Mouse (Mus musculus): ENCODE results near the gene Tbc1d9b.

Tbc1d9b gene

DNA sequence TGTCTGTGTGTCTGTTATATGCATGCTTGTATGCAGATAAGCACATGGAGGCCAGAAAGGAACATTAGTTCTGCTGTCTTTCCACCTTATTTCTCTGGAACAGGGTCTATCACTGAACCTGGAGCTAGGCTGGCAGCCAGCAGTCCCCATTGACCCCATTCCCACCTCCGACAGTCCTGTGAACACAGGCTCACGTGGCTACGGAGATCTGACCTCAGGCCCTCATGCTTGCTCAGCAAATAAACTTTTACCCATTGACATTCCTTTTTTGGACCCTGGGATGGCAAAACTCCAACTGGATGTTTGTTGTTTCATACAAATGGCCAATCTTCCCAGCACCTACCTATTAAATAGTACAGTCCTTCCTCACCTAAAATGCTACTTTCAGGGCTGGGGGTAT lies 45.2 kb downstream of the Tbc1d9b start:
- DNase-seq (ENCODE audit: low spot score in 2 of 2): no peak

DNA sequence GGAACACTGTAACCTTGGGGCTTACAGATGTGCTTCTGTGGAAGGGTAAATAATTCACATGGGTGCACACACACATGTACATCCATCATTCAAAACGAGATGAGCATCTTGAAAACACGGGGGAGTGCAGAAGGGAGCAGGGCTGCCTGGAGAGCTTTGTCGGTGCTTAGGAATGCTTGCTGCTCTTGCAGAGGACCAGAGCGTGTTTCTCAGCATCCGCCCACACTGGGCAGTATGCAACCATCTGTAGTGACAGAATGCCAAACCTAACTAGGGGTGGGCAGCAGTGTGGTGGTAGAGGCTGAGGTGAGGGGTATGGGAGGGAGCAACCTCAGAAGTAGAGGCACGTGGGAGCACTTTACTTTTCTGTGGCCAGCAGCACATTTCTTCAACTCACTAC lies 45.9 kb downstream of the Tbc1d9b start:
- no peak for DNase-seq (ENCODE audit: low spot score in 2 of 2)

DNA sequence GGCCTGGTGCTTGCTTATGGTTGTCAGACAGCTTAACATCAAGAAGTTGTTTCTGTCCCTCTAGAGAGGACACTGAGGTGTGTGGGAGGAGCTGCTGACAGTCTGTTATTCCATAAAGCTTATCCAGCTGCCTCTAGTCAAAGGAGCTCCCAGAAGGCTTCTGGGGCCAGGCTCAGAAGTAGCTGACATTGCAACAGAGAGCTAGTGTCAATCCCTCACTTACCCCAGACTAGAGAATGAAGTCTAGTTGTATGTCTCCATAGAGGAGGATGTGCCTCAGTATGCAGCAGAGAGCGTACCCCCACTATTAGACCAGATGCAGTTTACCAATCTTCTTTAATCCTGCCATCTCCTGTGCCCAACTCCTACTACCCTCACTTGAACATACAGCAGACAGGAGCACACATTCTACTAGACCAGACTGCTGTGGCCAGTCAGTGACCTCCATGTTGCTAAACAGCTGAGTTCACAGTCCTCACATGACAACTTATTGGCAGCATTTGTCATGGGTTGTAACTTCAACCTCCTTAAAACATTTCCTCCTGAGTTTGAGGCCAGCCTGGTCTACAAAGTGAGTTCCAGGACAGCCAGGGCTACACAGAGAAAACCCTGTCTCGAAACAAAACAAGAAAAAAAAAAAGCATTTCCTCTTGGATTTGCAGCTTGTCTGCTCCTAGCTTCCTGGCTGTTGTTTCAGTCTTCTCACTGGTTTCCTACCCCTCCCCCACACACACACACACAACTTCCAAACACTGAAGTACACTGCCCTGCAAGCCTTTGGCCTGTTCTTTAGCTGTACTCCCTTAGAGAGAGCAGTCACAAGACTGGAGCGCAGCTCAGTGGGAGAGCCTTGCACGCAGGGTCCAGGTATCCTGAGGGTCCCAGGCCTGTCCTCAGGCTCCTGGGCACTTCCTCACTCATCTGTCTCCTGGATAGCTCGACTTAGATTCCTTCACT lies 47.6 kb downstream of the Tbc1d9b start:
- no peak for DNase-seq (ENCODE audit: low spot score in 2 of 2)

DNA sequence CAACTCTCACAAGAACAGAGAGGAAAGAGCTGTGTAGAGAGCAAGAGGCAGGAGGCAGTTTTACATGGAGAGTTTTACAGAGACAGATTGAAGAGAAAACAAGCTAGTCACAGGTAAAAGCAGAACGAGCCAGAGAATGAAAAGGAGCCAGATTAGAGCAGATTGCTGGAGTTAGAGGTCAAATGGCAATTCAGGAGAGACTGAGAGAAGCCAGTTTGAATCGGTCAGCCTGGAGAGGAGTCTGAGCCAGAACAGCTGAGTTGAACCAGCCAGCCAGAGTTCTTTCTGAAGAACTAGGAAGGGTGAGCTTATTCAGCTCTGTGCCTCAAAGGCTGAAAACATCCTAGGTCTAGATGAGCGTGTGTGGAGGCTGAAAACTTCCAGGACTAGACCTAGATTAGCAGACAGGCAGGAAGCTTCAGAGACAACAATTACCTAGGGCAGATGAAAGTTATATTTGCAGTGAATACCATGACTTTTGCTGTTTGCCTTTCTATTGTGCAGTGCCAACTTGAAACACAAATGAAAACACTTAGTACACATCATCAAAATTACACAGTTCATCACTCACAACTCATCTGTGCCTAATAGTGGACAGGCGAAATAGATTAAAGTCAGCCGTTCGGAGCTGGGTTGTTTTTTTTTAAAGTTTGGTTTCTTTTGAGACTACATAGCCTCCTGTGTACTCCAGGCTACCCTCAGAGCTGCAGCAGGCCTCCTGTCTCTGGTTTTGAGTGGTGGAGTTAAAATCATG lies 49.5 kb downstream of the Tbc1d9b start:
- no peak for DNase-seq (ENCODE audit: low spot score in 2 of 2)

DNA sequence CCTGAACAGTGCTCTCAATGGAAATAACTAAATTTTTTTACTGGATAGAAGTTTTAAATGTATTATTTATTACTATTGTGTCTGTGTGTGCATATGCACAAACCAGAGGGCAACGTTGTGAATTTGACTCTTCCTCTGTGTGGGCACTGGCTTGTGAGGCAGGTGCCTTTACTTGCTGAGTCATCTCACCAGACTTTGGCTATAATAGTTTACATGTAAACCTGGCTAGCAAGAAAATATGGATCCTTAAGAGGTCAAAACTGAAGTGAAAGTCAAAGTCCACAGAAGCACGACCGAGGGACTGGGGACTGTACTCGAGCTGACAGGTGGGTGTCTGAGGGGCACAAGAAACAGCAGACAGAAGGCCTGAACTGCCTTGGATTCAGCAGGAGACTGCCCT lies 51.5 kb downstream of the Tbc1d9b start:
- no peak for DNase-seq (ENCODE audit: low spot score in 2 of 2)

DNA sequence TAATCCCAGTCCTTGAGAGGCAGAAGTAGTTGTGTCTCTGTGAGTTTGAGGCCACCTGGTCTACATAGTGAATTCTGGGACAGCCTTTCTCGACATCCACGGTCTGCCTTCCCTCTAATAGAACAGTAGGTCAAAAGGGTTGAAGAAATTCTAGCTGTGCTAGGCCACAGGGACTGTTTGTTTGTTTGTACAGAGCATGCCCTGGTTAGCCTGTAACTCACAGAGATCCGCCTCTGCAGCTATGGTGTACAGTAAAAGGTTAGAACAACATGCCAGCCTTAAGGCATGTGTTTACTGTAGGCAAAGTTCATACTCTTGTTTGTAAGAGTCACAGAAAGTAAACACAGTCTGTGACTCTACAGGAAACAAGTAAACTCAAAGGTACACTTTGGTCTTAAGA lies 53.6 kb downstream of the Tbc1d9b start:
- no peak for DNase-seq (ENCODE audit: low spot score in 2 of 2)

DNA sequence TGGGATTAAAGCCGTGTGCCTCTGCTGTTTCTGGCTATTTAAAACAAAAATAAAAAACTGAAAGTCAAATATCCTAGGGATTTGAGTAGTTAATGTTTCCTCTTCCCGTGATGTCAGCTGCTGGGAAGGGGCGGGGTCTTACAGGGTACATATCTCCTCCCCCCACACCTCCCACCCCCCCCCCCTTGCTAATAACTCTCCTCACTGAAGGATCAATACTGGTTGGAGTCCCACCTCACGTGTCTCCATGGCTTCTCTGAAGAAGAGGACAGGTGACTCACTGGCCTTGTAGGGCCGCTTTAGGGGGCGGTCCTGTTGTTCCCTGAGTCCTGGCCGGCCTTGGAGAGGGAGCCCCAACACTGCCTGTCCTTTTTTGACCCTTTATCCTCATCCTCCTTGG lies 57.5 kb downstream of the Tbc1d9b start:
- DNase-seq (ENCODE audit: low spot score in 2 of 2): no peak

DNA sequence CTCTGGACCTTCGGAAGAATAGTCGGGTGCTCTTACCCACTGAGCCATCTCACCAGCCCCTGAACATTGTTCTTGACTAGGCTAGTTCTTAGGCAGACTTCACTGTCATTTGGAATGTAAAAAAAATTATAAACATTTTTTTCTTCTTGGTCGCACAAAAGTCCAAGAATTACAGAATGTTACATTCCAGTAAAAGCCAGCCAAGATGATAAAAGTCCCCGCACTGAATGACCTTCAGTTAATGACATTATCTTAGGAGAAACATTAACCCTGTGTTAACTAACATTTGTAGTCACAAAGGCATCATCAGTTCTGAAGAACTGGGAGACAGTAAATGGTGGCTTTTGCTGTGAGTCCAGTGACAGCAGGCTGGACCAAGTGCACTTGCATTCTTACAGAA lies 59.2 kb downstream of the Tbc1d9b start:
- no peak for DNase-seq (ENCODE audit: low spot score in 2 of 2)

DNA sequence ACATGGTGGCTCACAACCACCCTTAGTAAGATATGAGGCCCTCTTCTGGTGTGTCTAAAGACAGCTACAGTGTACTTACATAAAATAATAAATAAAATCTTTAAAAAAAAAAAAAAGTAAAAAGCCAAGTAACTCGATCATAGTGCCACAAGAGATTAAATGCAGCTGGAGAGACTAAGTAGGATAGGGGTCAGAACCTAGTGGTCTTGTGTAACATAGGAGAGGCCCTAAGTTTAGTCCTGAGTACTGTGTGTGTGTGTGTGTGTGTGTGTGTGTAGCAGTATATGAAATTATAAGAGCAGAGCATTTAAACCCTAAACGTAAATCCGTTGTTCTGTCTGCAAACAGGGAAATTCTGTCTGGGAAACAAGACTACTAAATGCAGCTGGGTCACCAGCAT lies 61.1 kb downstream of the Tbc1d9b start:
- no peak for DNase-seq (ENCODE audit: low spot score in 2 of 2)

DNA sequence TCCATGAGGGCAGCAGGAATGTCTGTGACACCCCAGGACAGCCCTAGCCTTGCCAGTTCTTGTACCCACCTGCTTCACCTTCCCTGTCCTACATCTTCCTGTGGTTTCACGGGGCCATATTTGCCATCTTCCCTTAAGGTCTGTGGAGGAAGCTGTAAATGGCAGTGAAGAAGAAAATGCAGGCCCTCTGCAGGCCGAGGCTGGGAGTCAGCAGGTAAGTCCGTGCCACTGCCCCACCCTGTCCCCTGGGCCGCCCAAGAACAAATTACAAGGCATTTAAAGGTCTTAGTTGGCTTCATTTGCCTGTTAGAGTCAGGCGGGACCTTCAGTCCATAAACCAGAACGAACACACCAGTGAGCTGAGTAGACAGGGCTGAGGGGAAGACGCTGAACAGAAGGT lies 62.9 kb downstream of the Tbc1d9b start:
- DNase-seq (ENCODE audit: low spot score in 2 of 2): no peak

DNA sequence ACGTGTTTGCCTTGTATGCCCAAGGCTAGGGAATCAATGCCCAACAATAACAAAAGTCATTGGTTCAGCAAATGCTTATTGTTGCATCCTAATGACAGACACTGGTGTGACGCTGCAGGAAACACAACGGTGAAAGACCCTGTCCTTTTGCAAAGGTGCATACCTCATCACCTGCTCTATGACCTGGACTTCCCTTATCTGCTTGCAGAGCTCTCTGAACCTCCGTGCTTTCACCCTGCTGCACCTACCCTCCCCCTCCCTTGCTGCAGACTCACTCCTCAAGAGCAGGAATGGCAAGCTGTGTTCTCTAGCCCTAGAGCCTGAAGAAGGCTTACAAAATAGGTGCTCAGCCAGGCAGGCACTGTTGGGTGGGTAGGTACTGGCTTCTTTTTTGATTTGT lies 63.6 kb downstream of the Tbc1d9b start:
- DNase-seq (ENCODE audit: low spot score in 2 of 2): no peak

DNA sequence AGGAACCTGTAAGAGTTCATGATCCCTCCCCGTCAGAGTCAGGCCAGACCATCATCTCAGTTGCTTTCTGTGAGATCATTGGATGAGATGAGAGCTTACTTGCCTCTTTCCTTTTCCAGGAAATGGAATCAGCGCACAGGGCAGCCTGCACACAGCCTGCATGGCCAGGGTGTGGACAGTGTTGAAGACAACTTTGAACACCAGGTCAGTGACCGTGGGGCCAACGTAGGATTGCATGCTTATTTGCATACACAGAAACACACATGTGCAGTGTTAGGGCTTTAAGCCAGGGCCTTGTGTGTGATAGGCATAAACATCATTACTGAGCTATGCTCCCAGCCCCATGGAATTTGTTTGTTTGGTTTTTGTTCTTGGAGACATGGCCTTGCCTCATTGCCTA lies 66.3 kb downstream of the Tbc1d9b start:
- DNase-seq (ENCODE audit: low spot score in 2 of 2): no peak

DNA sequence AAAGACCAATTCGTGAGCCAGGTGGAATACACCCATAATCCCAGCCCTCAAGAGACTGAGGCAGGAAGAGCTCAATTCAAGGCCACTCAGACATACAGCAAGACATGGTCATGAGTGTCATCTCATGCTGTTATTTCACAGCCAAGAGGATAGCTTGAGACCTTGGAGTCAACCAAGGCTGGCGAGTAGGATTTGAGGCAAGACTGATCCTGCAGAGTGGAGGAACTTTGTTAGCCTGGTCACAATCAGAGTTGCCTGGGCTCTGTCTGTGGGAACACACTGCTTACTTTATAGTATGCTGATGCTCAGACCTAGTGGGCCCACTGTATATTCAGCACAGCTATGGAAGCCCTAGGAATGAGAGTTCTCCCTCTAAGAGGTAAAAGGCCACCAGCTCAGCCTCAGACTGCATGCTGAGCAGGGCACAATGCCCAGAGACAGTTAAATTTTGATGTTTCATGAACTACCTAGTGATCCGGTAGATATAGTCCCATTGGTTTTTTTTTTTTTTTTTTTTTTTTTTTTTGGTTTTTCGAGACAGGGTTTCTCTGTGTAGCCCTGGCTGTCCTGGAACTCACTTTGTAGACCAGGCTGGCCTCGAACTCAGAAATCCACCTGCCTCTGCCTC lies 67.1 kb downstream of the Tbc1d9b start:
- no peak for DNase-seq (ENCODE audit: low spot score in 2 of 2)

DNA sequence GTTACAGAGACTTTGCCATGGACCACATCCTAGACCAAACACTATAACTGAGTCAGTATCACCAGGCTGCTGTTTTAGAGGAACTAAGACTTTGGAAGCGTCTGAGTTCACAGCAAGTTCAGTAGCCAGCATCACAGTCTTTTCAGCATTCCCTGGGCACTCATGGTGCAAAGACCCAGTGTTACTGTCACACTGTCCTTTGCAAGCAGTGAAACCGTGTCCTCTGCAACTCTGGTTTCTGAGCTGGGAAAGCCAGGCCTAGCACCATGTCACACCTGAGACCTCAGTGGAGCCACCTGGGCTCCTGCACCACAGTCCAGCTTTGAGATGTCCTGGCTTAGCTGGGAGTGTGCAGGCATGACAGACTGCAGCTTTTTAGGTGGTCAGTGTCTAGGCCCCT lies 67.7 kb downstream of the Tbc1d9b start:
- DNase-seq (ENCODE audit: low spot score in 2 of 2): no peak

DNA sequence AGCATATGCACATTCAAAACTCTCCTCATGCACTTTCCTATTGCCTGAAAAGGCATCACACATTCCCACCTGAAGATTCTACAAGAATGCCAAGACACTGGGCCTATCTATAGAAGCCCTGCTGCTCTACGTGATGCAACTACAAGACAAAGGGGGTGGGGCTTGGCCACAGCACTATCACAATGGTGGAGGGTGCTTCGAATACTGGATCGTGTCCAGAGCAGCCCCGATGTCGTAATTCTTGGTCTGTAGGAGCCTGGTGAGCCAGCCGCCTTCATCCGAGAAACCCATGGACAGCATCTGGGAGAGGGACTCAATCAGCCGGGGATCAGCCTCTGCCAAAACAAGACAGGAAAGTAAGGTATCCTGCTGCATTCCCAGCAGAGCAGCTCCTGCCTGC lies 69.4 kb downstream of the Tbc1d9b start:
- no peak for DNase-seq (ENCODE audit: low spot score in 2 of 2)

DNA sequence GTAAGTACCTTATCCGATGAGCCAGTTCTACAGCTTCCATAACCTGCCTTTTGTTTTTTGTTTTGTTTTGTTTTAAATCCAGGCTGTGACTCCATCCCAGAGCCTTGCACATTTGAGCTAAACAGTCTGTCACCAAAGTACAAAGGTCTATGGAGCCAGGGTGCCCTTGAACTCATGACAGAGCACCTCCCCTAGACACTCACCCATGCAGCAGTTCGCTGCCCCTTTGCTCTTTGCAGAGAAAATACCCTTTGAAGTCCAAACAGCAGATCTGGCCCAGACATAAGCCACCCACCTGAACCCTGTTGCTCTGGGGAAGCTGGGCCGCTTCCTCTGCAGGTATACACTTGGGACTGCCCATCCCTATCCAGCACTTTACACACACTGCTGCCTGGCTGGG lies 70.4 kb downstream of the Tbc1d9b start:
- DNase-seq (ENCODE audit: low spot score in 2 of 2): no peak

DNA sequence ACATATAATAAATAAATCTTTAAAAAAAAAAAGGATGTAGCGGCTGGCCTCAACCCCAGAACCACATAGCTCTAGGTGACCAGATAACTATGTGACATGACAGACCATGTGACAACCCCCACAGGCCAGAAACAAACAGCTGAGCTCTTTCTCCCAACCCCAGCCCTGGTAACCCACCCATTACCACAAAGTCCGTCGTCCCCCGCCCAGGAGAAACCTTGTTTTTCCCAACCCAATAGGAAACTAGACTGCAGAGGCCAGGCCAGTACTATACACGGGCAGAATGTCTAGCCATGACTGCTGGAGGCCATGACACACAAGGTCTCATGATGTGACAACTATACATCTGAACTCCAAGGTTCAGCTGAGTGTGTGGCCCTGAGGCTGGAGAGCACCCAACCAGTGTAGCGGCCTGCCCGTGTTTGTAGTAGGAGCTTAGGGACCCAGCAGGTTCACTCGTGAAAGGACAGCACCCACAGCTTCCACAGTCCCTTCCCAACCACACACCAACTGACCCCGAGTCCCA lies 72.2 kb downstream of the Tbc1d9b start:
- no peak for DNase-seq (ENCODE audit: low spot score in 2 of 2)

DNA sequence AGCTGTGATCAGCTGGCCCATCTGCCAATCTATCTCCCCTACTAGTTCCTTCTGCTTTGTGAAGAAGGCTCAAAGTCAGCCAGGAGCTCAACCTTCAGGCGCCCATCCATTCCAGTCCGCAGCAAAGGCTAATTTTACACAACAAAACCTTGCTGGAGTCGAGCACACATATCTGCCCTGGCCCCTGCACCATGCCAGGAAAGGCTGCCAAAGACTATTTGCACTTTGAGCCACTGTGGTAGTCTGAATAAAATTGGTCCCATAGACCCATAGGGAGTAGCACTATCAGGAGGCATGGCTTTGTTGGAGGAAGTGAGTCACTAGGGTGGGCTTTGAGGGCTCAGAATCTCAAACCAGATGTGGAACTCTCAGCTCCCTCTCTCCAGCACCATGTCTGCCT lies 74.2 kb downstream of the Tbc1d9b start:
- no peak for DNase-seq (ENCODE audit: low spot score in 2 of 2)

DNA sequence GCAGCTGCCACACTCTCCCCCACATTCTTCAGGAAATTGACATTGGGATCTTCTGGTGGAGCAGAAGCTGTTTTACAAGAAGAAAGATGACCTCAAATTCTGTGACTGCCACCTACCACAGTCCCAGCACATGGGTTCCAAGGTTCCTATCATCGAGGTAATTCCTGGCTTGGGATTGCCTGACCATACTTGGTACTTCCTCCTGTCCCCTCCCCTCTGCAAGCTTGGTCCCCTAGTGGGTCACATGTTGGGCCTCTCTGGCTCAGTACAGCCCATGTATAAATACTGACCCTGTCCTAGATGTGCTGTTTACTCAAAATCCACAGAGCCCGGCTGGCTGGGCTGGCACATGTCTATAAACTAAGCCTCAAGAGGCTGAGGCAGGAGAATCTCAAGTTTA lies 74.8 kb downstream of the Tbc1d9b start:
- DNase-seq (ENCODE audit: low spot score in 2 of 2): no peak

DNA sequence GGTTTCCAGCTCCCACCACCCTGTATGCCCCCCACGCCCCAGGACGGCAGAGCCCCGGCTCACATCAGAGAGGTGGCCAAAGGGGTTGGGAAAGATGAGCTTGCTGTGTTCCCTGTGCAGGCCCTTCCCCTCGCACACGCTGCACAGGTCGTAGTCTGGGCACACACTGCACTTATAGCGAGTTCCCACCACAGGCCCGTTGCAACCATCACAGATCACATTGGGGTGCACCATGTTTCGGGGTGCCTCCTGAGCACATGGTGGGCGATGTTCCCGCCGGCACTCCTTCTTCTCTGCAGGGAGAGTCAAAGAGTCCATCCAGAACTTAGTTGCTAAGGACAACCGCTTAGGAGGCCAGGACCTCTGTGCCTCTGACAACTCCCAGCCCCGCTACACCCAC lies 76.1 kb downstream of the Tbc1d9b start:
- DNase-seq (ENCODE audit: low spot score in 2 of 2): no peak

DNA sequence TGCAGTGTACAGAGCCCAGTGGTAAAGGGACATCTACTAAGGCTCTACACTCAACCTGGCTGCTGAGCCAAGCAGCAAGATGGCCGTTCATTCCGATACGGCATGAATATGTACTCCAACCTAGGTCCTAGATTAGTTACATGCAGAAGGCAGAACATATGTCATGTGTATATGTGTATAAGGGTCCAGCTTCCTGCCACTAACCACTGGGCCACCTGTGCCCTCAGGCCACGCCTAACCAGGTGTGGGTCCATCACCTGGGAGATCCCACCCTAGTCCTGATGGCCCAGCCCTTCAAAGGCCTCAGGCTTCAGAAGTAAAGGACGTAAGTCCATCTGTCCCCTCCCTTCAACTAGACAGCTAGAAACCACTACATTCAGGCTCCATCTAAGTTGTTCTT lies 76.8 kb downstream of the Tbc1d9b start:
- DNase-seq (ENCODE audit: low spot score in 2 of 2): no peak

DNA sequence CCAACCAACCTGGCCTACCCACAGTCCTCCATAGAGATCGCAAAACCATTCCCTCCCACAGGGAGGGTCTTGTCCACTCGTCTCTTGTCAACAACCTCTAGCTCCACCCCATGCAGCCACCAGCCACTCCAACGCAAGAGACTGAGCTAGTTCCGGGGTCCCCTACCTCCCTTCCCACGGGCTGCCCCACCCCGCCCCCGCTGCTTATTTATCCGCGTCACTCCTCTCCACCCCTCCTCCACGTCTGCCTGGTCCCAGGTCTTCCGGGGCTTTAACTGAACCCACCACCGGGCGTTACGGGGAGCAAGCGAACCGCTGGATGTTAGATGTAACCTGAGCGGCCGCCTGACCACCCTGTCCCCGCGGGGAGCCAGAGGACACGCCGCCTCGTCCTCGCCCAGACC lies 78.9 kb downstream of the Tbc1d9b start:
- DNase-seq (ENCODE audit: low spot score in 2 of 2): peak; percentile 89 to 94
